Mouse (Mus musculus): ENCODE data around the gene U2af1l4. TPM values are rescaled to one million over a fixed set of nuclear protein-coding genes. Genes with fewer than 3 reads are reported as not detected.

Gene U2af1l4
- polyA plus RNA-seq (2014; fragmentation: Illumina TruSeq; extraction: RNeasy Lipid Tissue Mini Kit (QIAGEN cat#74804); ENCODE audit: low read depth, low replicate concordance), result 9.0 TPM

GRCm38 (mm10) chr7:30563117-30563905, at the start of gene U2af1l4, which contains the start of the genes Gm49396 and Psenen:
Gene U2af1l4 (plus strand): TSS chr7:30563301.
Gene Gm49396 (plus strand): TSS chr7:30563344.
Gene Psenen (minus strand): TSS chr7:30563627.

GRCm38 (mm10) chr7:30534633-30535577, 28.2 kb upstream of the U2af1l4 start, which contains the start of gene Arhgap33:
Gene Arhgap33 (minus strand): TSS chr7:30535060.

GRCm38 (mm10) chr7:30552102-30553020, 10.7 kb upstream of the U2af1l4 start, which contains the start of the genes Hspb6 and Proser3:
Gene Hspb6 (plus strand): TSS chr7:30552178.
Gene Proser3 (minus strand): TSS chr7:30552299.

GRCm38 (mm10) chr7:30559443-30559954, 3.6 kb upstream of the U2af1l4 start, which contains the start of gene Lin37:
Gene Lin37 (minus strand): TSS chr7:30559838.

GRCm38 (mm10) chr7:30564970-30565571, 2.0 kb downstream of the U2af1l4 start, which contains the start of gene Igflr1:
Gene Igflr1 (plus strand): TSS chr7:30565427.

GRCm38 (mm10) chr7:30588676-30589434, 25.8 kb downstream of the U2af1l4 start, which contains the start of gene Kmt2b:
Gene Kmt2b (minus strand): TSS chr7:30588726.

GRCm38 (mm10) chr7:30598786-30599185, 35.7 kb downstream of the U2af1l4 start, which contains the start of gene Zbtb32:
Gene Zbtb32 (minus strand): TSS chr7:30598909.

GRCm38 (mm10) chr7:30612654-30613402, 49.7 kb downstream of the U2af1l4 start, which contains the start of gene Upk1a:
Gene Upk1a (minus strand): TSS chr7:30612847.

Other genes with a start within 250 kb of the U2af1l4 start
- gene Syne4, start 248.5 kb upstream of the U2af1l4 start, polyA plus RNA-seq (2014; fragmentation: Illumina TruSeq; extraction: RNeasy Lipid Tissue Mini Kit (QIAGEN cat#74804); ENCODE audit: low read depth, low replicate concordance), result 1.7 TPM
- gene E130208F15Rik, start 241.6 kb upstream of the U2af1l4 start, polyA plus RNA-seq (2014; fragmentation: Illumina TruSeq; extraction: RNeasy Lipid Tissue Mini Kit (QIAGEN cat#74804); ENCODE audit: low read depth, low replicate concordance), result 1.8 TPM
- 2.2 TPM for gene Sdhaf1, start 239.4 kb upstream of the U2af1l4 start, polyA plus RNA-seq (2014; fragmentation: Illumina TruSeq; extraction: RNeasy Lipid Tissue Mini Kit (QIAGEN cat#74804); ENCODE audit: low read depth, low replicate concordance)
- gene Lrfn3, start 200.5 kb upstream of the U2af1l4 start, polyA plus RNA-seq (2014; fragmentation: Illumina TruSeq; extraction: RNeasy Lipid Tissue Mini Kit (QIAGEN cat#74804); ENCODE audit: low read depth, low replicate concordance), result 0.57 TPM
- gene Tyrobp, start 149.5 kb upstream of the U2af1l4 start, polyA plus RNA-seq (2014; fragmentation: Illumina TruSeq; extraction: RNeasy Lipid Tissue Mini Kit (QIAGEN cat#74804); ENCODE audit: low read depth, low replicate concordance), result 2.4 TPM
- gene Hcst, start 143.4 kb upstream of the U2af1l4 start, polyA plus RNA-seq (2014; fragmentation: Illumina TruSeq; extraction: RNeasy Lipid Tissue Mini Kit (QIAGEN cat#74804); ENCODE audit: low read depth, low replicate concordance), result not detected
- gene Nfkbid, start 141.6 kb upstream of the U2af1l4 start, polyA plus RNA-seq (2014; fragmentation: Illumina TruSeq; extraction: RNeasy Lipid Tissue Mini Kit (QIAGEN cat#74804); ENCODE audit: low read depth, low replicate concordance), result 1.4 TPM
- 3.2 TPM for gene Aplp1, start 117.8 kb upstream of the U2af1l4 start, polyA plus RNA-seq (2014; fragmentation: Illumina TruSeq; extraction: RNeasy Lipid Tissue Mini Kit (QIAGEN cat#74804); ENCODE audit: low read depth, low replicate concordance)
- not detected for gene Kirrel2, start 105.6 kb upstream of the U2af1l4 start, polyA plus RNA-seq (2014; fragmentation: Illumina TruSeq; extraction: RNeasy Lipid Tissue Mini Kit (QIAGEN cat#74804); ENCODE audit: low read depth, low replicate concordance)
- gene Nphs1, start 105.0 kb upstream of the U2af1l4 start, polyA plus RNA-seq (2014; fragmentation: Illumina TruSeq; extraction: RNeasy Lipid Tissue Mini Kit (QIAGEN cat#74804); ENCODE audit: low read depth, low replicate concordance), result not detected
- not detected for gene Prodh2, start 69.7 kb upstream of the U2af1l4 start, polyA plus RNA-seq (2014; fragmentation: Illumina TruSeq; extraction: RNeasy Lipid Tissue Mini Kit (QIAGEN cat#74804); ENCODE audit: low read depth, low replicate concordance)
- 0.54 TPM for gene Arhgap33, start 28.2 kb upstream of the U2af1l4 start, polyA plus RNA-seq (2014; fragmentation: Illumina TruSeq; extraction: RNeasy Lipid Tissue Mini Kit (QIAGEN cat#74804); ENCODE audit: low read depth, low replicate concordance)
- 35.6 TPM for gene Hspb6, start 11.1 kb upstream of the U2af1l4 start, polyA plus RNA-seq (2014; fragmentation: Illumina TruSeq; extraction: RNeasy Lipid Tissue Mini Kit (QIAGEN cat#74804); ENCODE audit: low read depth, low replicate concordance)
- gene Proser3, start 11.0 kb upstream of the U2af1l4 start, polyA plus RNA-seq (2014; fragmentation: Illumina TruSeq; extraction: RNeasy Lipid Tissue Mini Kit (QIAGEN cat#74804); ENCODE audit: low read depth, low replicate concordance), result 2.2 TPM
- 3.1 TPM for gene Lin37, start 3.5 kb upstream of the U2af1l4 start, polyA plus RNA-seq (2014; fragmentation: Illumina TruSeq; extraction: RNeasy Lipid Tissue Mini Kit (QIAGEN cat#74804); ENCODE audit: low read depth, low replicate concordance)
- gene Gm49396, start within 50 bp of the U2af1l4 start, polyA plus RNA-seq (2014; fragmentation: Illumina TruSeq; extraction: RNeasy Lipid Tissue Mini Kit (QIAGEN cat#74804); ENCODE audit: low read depth, low replicate concordance), result 6.2 TPM
- gene Psenen, start 326 bp downstream of the U2af1l4 start, polyA plus RNA-seq (2014; fragmentation: Illumina TruSeq; extraction: RNeasy Lipid Tissue Mini Kit (QIAGEN cat#74804); ENCODE audit: low read depth, low replicate concordance), result 28.7 TPM
- not detected for gene Igflr1, start 2.1 kb downstream of the U2af1l4 start, polyA plus RNA-seq (2014; fragmentation: Illumina TruSeq; extraction: RNeasy Lipid Tissue Mini Kit (QIAGEN cat#74804); ENCODE audit: low read depth, low replicate concordance)
- gene Kmt2b, start 25.4 kb downstream of the U2af1l4 start, polyA plus RNA-seq (2014; fragmentation: Illumina TruSeq; extraction: RNeasy Lipid Tissue Mini Kit (QIAGEN cat#74804); ENCODE audit: low read depth, low replicate concordance), result 9.5 TPM
- not detected for gene Zbtb32, start 35.6 kb downstream of the U2af1l4 start, polyA plus RNA-seq (2014; fragmentation: Illumina TruSeq; extraction: RNeasy Lipid Tissue Mini Kit (QIAGEN cat#74804); ENCODE audit: low read depth, low replicate concordance)
- not detected for gene Upk1a, start 49.5 kb downstream of the U2af1l4 start, polyA plus RNA-seq (2014; fragmentation: Illumina TruSeq; extraction: RNeasy Lipid Tissue Mini Kit (QIAGEN cat#74804); ENCODE audit: low read depth, low replicate concordance)
- 1,311 TPM for gene Cox6b1, start 62.9 kb downstream of the U2af1l4 start, polyA plus RNA-seq (2014; fragmentation: Illumina TruSeq; extraction: RNeasy Lipid Tissue Mini Kit (QIAGEN cat#74804); ENCODE audit: low read depth, low replicate concordance)
- gene Etv2, start 72.6 kb downstream of the U2af1l4 start, polyA plus RNA-seq (2014; fragmentation: Illumina TruSeq; extraction: RNeasy Lipid Tissue Mini Kit (QIAGEN cat#74804); ENCODE audit: low read depth, low replicate concordance), result not detected
- gene Rbm42, start 87.0 kb downstream of the U2af1l4 start, polyA plus RNA-seq (2014; fragmentation: Illumina TruSeq; extraction: RNeasy Lipid Tissue Mini Kit (QIAGEN cat#74804); ENCODE audit: low read depth, low replicate concordance), result not detected
- 3.0 TPM for gene Haus5, start 101.7 kb downstream of the U2af1l4 start, polyA plus RNA-seq (2014; fragmentation: Illumina TruSeq; extraction: RNeasy Lipid Tissue Mini Kit (QIAGEN cat#74804); ENCODE audit: low read depth, low replicate concordance)
- gene Pmis2, start 108.3 kb downstream of the U2af1l4 start, polyA plus RNA-seq (2014; fragmentation: Illumina TruSeq; extraction: RNeasy Lipid Tissue Mini Kit (QIAGEN cat#74804); ENCODE audit: low read depth, low replicate concordance), result not detected
- gene 2200002J24Rik, start 135.6 kb downstream of the U2af1l4 start, polyA plus RNA-seq (2014; fragmentation: Illumina TruSeq; extraction: RNeasy Lipid Tissue Mini Kit (QIAGEN cat#74804); ENCODE audit: low read depth, low replicate concordance), result not detected
- not detected for gene Atp4a, start 148.9 kb downstream of the U2af1l4 start, polyA plus RNA-seq (2014; fragmentation: Illumina TruSeq; extraction: RNeasy Lipid Tissue Mini Kit (QIAGEN cat#74804); ENCODE audit: low read depth, low replicate concordance)
- gene Tmem147, start 166.2 kb downstream of the U2af1l4 start, polyA plus RNA-seq (2014; fragmentation: Illumina TruSeq; extraction: RNeasy Lipid Tissue Mini Kit (QIAGEN cat#74804); ENCODE audit: low read depth, low replicate concordance), result 7.3 TPM
- not detected for gene Gapdhs, start 180.4 kb downstream of the U2af1l4 start, polyA plus RNA-seq (2014; fragmentation: Illumina TruSeq; extraction: RNeasy Lipid Tissue Mini Kit (QIAGEN cat#74804); ENCODE audit: low read depth, low replicate concordance)
- 0.69 TPM for gene Sbsn, start 188.2 kb downstream of the U2af1l4 start, polyA plus RNA-seq (2014; fragmentation: Illumina TruSeq; extraction: RNeasy Lipid Tissue Mini Kit (QIAGEN cat#74804); ENCODE audit: low read depth, low replicate concordance)
- gene Dmkn, start 200.5 kb downstream of the U2af1l4 start, polyA plus RNA-seq (2014; fragmentation: Illumina TruSeq; extraction: RNeasy Lipid Tissue Mini Kit (QIAGEN cat#74804); ENCODE audit: low read depth, low replicate concordance), result 2.5 TPM
- gene Krtdap, start 224.6 kb downstream of the U2af1l4 start, polyA plus RNA-seq (2014; fragmentation: Illumina TruSeq; extraction: RNeasy Lipid Tissue Mini Kit (QIAGEN cat#74804); ENCODE audit: low read depth, low replicate concordance), result not detected